Mouse (Mus musculus) adrenal gland, postnatal 10 days (tissue): Measurements from ENCODE around the gene Rragb. TPM values are rescaled to one million over a fixed set of nuclear protein-coding genes. Genes with fewer than 3 reads are reported as not detected.
"Not testable (repeated sequence)": the region's sequence is repeated elsewhere in the genome, so short reads cannot be mapped to it uniquely, and the experiment has no call there.

Experiments
- DNase-seq: peaks from one replicate; pipeline ENCODE4 v3.0.0; 2021; ENCODE audit warnings: mixed read lengths
- long read RNA-seq, 2 experiments: library from polyadenylated mRNA; stranded (forward); transcript quantifications; one replicate each; pipeline ENCODE4 v2.0.0; 2021
- total RNA-seq, 2 experiments: library from RNA; stranded (reverse); gene quantifications; 2 replicates each; pipeline ENCODE4 v1.2.3; 2021

The Rragb gene
- 1 to 10 TPM; 9.6 TPM for total RNA-seq
- long read RNA-seq, experiment 1, transcript Rragb-201 (11 exons, 2,258 nt) = major isoform, 12 of 15 reads
- long read RNA-seq, experiment 1, partial matches to known transcripts = 0 of 15 reads
- long read RNA-seq, experiment 1, other reads (novel, unspliced or antisense) = 3 of 15 reads
- long read RNA-seq, experiment 2, transcript Rragb-201 (11 exons, 2,258 nt) = major isoform, 9 of 13 reads
- long read RNA-seq, experiment 2, partial matches to known transcripts = 0 of 13 reads
- long read RNA-seq, experiment 2, other reads (novel, unspliced or antisense) = 4 of 13 reads

DNA sequence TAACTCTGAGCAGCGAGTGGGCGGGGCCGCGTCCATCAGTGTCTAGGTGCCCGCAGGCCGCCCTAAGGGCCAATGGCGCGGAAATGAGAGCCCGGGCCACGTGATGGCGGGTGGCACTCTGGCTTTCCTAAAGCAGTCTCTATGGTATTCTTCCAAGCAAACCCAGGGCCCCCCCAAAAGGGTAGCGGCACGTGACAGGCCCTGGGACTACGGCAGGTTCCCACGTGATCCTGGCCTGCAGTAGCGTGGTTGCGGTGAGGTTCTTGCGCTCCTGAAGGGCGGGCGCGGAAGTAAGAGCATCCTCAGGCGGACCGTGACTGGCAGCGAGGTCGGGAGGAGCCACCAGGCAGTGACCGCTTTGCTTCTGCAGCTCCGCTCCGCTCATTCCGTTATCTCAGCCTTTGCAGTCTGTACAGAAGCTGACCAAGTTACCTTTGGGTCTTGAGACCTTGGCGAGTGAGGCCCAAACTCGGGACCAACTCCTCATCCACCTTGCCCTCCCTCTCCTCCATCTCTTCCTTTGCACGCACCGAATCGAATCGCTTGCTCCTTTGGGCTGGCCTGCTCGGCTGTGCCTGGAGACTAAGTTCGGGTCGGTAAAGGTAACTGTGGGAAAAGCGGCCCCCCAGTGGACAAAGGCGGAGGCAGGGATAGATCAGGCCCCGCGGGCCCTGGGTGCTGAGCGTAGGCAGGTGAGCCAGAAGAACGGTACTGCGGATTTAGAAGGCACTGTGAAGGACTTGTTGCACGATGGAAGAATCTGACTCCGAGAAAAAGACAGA lies at the start of gene Rragb:
TSS of gene Rragb (plus strand) at position 248 of the 782 bp plus-strand sequence.
- peak; percentile 74 for DNase-seq

DNA sequence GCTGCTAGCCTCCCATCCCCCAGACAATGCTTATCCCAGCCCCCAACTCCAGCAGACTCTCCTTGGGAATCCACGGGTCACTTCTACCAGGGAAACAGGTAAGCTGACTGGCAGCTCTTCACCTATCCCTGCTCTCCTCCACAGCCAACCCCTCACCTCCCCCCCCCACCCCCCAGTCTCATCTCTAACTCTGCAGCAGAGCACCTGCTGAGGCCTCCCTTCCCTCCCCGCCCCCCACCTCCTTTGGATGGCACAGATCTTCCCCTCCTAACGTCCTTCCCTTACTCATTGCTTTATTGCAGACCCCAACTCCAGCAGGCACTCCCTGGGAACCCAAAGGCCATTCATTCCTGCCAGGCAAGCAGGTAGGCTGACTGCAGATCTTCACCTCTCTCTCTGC lies 21.3 kb upstream of the Rragb start, which contains the start of gene Foxr2:
TSS of gene Foxr2 (plus strand) at position 301 of the 400 bp plus-strand sequence.
- no peak for DNase-seq

DNA sequence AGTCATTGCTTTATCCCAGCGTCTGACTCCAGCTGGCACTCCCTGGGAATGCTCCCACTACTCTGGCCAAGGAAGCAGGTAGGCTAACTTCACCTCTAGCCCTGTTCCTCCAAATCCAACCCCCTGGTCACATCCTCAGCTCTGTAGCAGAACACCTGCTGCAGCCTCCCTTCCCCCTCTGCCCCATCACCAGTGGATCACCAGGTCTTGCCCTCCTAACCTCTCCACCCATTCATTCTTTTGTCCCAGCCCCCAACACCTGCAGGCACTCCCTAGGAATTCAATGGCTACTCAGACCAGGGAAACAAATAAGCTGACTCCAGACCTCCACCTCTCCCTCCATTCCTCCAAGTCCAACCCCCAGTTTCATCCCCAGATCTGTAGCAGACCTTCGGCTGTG lies 20.8 kb upstream of the Rragb start:
- no peak for DNase-seq

DNA sequence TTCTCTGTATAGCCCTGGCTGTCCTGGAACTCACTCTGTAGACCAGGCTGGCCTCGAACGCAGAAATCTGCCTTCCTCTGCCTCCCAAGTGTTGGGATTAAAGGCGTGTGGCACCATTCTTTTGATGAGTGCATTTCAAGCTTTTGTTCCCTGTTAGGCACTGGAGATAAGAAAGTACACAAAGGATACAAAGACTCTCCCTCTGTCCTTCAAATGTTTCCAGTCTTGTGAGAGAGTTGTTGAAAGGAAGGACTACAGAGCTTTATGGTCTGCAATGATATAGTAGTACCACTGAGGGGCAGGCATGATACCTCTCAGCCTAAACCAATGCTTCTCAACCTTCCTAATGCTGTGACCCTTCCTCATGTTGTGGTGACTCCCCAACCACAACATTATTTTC lies 2.9 kb downstream of the Rragb start:
- DNase-seq = no peak

DNA sequence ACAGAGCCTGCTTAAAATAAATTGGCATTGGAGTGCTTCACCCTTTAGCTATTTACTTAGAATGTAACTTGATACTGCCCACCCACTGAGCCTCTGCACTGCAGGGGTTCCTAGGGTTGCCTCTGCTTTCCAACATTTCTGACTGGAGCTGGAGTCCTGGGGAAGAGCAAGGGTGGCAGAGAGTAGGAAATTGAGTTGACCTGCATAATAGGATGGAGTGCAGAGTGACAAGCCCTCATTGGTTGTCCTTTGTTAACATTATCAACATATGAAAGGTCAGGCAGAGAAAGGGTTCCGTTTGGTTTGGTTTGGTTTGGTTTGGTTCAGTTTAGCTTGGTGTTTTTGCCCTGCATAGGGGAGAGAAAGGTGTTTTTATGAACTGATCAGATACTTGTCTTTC lies 12.0 kb downstream of the Rragb start:
- no peak for DNase-seq

DNA sequence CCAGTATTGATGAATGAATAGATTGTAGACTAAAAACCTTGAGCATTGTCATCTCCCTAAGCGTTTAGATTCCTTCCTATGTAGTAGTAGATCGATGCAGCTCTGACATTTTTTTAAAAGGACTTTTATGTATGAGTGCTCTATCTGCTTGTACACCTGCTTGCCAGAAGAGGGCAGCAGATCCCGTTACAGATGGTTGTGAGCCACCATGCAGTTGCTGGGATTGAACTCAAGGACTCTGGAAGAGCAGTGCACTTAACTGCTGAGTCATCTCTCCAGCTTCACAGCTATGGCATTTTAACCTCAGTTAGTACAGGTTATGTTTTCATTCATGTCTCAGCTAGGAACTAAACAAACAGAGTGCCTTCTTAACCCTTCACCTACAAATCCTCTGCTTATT lies 15.5 kb downstream of the Rragb start:
- peak; percentile 36 for DNase-seq

DNA sequence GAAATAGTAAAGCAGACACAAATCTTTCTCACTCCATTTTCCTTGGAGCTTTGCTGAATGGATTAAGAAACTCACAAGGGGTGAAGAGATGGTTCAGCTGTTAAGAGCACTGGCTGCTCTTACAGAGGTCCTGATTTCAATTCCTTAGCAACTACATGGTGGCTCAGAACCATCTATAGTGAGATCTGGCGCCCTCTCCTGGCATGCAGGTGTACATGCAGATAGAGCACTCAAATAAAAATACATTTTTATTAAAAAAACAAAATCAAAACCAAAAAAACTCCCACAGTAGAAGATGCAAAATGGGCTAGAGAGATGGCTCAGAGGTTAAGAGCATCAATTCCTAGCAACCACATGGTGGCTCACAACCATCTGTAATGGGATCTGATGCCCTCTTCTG lies 35.0 kb downstream of the Rragb start:
- DNase-seq = peak; percentile 24

DNA sequence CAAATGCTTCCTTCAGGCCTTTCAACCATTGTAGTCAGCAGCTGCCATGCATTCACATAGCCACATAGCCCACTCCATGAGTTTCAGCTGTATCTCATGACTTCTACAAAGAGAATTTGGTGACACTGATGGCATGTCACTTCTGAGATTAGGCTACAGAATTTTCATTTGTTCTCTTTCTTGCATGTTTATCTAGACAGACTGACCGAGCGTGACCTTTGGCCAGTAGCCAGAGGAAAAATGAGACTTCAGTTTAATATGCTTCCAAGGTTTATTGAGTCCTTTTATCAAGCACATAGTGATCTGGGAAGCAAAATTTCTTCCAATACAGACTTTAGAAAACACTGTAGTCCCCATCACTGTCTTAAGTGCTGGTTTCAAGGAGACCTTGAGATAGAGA lies 42.4 kb downstream of the Rragb start:
- peak; percentile 1 for DNase-seq

DNA sequence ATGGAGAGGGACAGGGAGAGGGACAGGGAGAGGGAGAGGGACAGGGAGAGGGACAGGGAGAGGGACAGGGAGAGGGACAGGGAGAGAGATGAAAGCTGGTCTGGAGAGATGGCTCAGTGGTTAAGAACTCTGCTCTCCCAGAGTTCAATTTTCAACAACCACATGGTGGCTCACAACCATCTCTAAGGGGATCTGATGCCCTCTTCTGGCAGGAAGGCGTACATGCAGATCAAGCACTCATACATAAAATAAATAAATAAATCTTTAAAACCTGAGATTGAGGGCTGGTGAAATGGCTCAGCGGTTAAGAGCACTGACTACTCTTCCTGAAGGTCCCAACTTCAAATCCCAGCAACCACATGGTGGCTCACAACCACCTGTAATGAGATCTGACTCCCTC lies 59.4 kb downstream of the Rragb start:
- DNase-seq = not testable (repeated sequence)

DNA sequence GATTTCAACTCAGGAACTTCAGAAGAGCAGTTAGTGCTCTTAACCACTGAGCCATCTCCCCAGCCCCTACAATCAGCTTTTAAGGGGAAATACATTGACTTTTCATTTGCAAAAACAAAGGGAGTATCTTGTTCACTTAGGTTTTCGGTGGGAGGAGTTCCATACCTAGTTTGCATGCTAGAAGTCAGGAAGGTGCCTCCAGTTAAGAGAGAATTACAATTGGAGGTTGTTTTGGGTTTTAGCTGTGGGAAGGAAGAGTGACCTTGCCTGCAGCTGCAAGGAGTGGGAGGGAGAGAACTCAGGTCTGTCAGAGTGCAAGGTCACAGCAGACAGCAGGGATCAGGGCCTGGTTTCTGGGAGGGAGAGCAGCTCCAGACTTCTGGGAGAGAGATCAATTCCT lies 71.3 kb downstream of the Rragb start:
- DNase-seq = no peak

Other genes with a start within 250 kb of the Rragb start
- gene Usp51, start 133.5 kb upstream of the Rragb start, total RNA-seq = 1 to 10 TPM; 1.8 to 2.7 TPM
- 10 to 100 TPM; 24.9 to 25.0 TPM for gene Mageh1, start 102.4 kb upstream of the Rragb start, total RNA-seq
- not detected for gene Foxr2, start 21.2 kb upstream of the Rragb start, total RNA-seq
- gene Klf8, start 97.5 kb downstream of the Rragb start, total RNA-seq = under 1 TPM; 0.36 to 0.91 TPM